Mouse (Mus musculus) myocyte (in vitro differentiated cells): ENCODE measurements at regions not wholly inside any gene's neighbourhood (a gene's known extent, or its start where the extent isn't known, plus 50 kb on each side); places are given as distances from the start of the nearest gene placed in this dataset.

ENCODE experiments used
- H3K27me3 ChIP-seq: one replicate; pipeline ENCODE4 v1.6.1; 2011; ENCODE audit not compliant: control insufficient read depth, insufficient read depth, insufficient read length
- H3K36me3 ChIP-seq: one replicate; pipeline ENCODE4 v1.6.1; 2011; ENCODE audit not compliant: control insufficient read depth, insufficient read depth
- H3K4me2 ChIP-seq: one replicate; pipeline ENCODE4 v1.6.1; 2011; ENCODE audit warnings: low read depth, control low read depth
- H3K4me3 ChIP-seq: one replicate; pipeline ENCODE4 v1.5.1; 2011; ENCODE audit warnings: mild to moderate bottlenecking, control low read depth, moderate library complexity
- H3K79me2 ChIP-seq: one replicate; pipeline ENCODE4 v1.6.1; 2011; ENCODE audit not compliant: control insufficient read depth, insufficient read depth
- H3ac ChIP-seq: one replicate; pipeline ENCODE4 v1.6.1; 2011; ENCODE audit not compliant: control insufficient read depth, insufficient read length
- CEBPB ChIP-seq: IDR thresholded peaks from 2 replicates; pipeline ENCODE4 v1.6.1; 2011; ENCODE audit warnings: mild to moderate bottlenecking, moderate library complexity; ENCODE audit not compliant: poor library complexity, insufficient read depth, severe bottlenecking
- E2F4 ChIP-seq: IDR thresholded peaks from one replicate; pipeline ENCODE4 v1.6.1; 2011; ENCODE audit warnings: mild to moderate bottlenecking, control low read depth, moderate library complexity; ENCODE audit not compliant: insufficient read depth
- MAX ChIP-seq: IDR thresholded peaks from one replicate; pipeline ENCODE4 v1.6.1; 2011; ENCODE audit warnings: low read depth, mild to moderate bottlenecking, control low read depth
- MYOD1 ChIP-seq, 3 experiments: IDR thresholded peaks; one replicate each; pipeline ENCODE4 v1.6.1; 2011; ENCODE audit warnings: control low read depth in 2 of 3, low read depth in 2 of 3, mild to moderate bottlenecking in 2 of 3, moderate library complexity in 1 of 3; ENCODE audit not compliant: insufficient read length in 2 of 3, control insufficient read depth in 1 of 3
- MYOG ChIP-seq, 3 experiments: IDR thresholded peaks; one replicate each; pipeline ENCODE4 v1.6.1; 2011; ENCODE audit warnings: control low read depth in 2 of 3, low read depth in 2 of 3, mild to moderate bottlenecking in 2 of 3; ENCODE audit not compliant: insufficient read length in 2 of 3, control insufficient read depth in 1 of 3, insufficient read depth in 1 of 3
- POLR2A ChIP-seq: IDR thresholded peaks from one replicate; pipeline ENCODE4 v1.6.1; 2011; ENCODE audit warnings: low read depth, mild to moderate bottlenecking, control low read depth, moderate library complexity; ENCODE audit not compliant: insufficient read length
- POLR2AphosphoS2 ChIP-seq: IDR thresholded peaks from one replicate; pipeline ENCODE4 v1.6.1; 2011; ENCODE audit warnings: low read depth, control low read depth; ENCODE audit not compliant: insufficient read length
- REST ChIP-seq: IDR thresholded peaks from one replicate; pipeline ENCODE4 v1.6.1; 2011; ENCODE audit warnings: mild to moderate bottlenecking, control low read depth, moderate library complexity; ENCODE audit not compliant: insufficient read depth, insufficient read length
- SRF ChIP-seq: IDR thresholded peaks from one replicate; pipeline ENCODE4 v1.6.1; 2011; ENCODE audit warnings: low read depth; ENCODE audit not compliant: control insufficient read depth, insufficient read length
- TCF12 ChIP-seq: IDR thresholded peaks from one replicate; pipeline ENCODE4 v1.6.1; 2011; ENCODE audit warnings: mild to moderate bottlenecking, control low read depth; ENCODE audit not compliant: poor library complexity, insufficient read depth, severe bottlenecking
- TCF3 ChIP-seq: IDR thresholded peaks from one replicate; pipeline ENCODE4 v1.6.1; 2011; ENCODE audit warnings: low read depth, control low read depth; ENCODE audit not compliant: insufficient read length
- USF1 ChIP-seq: IDR thresholded peaks from one replicate; pipeline ENCODE4 v1.6.1; 2011; ENCODE audit warnings: low read depth, mild to moderate bottlenecking, control low read depth, moderate library complexity

- no peaks in the 10 kb centered on the region for H3K27me3 ChIP-seq
Measured at GRCm38 (mm10) chr16:77300572-77301213, 287.2 kb downstream of the Usp25 start.

GRCm38 (mm10) chr16:77295574-77296355 is 282.3 kb downstream of the Usp25 start:
- Histone ChIP-seq H3K4me3 (no peak overlapping the region), H3K79me2 (no peaks in the 10 kb centered on the region), H3K27me3 (no peaks in the 10 kb centered on the region), H3ac (no peak overlapping the region), H3K4me2 (no peak overlapping the region), H3K36me3 (no peaks in the 10 kb centered on the region)
- TF ChIP-seq SRF (no peak), MYOG (IDR thresholded peaks at IDR 0.05; ENCODE audit: control insufficient read depth in 1 of 3, insufficient read depth in 1 of 3, insufficient read length in 2 of 3, low read depth in 2 of 3) (no peak), CEBPB (no peak), MAX (no peak), POLR2A (no peak), POLR2AphosphoS2 (no peak), USF1 (no peak), TCF12 (no peak), TCF3 (no peak), MYOD1 (IDR thresholded peaks at IDR 0.05; ENCODE audit: control insufficient read depth in 1 of 3, insufficient read length in 2 of 3, low read depth in 2 of 3) (no peak), E2F4 (no peak), REST (no peak)

More at GRCm38 (mm10) chr16:77300572-77301213, 287.2 kb downstream of the Usp25 start:
- no peak for TF ChIP-seq POLR2A
- TF ChIP-seq E2F4: no peak
- TF ChIP-seq MYOD1 (IDR thresholded peaks at IDR 0.05; ENCODE audit: control insufficient read depth in 1 of 3, insufficient read length in 2 of 3, low read depth in 2 of 3): no peak
- TF ChIP-seq SRF: no peak
- no peak for TF ChIP-seq REST
- TF ChIP-seq TCF12: no peak
- no peak for TF ChIP-seq MAX
- TF ChIP-seq TCF3: no peak
- TF ChIP-seq POLR2AphosphoS2: no peak
- TF ChIP-seq MYOG (IDR thresholded peaks at IDR 0.05; ENCODE audit: control insufficient read depth in 1 of 3, insufficient read depth in 1 of 3, insufficient read length in 2 of 3, low read depth in 2 of 3): no peak
- TF ChIP-seq CEBPB: no peak
- no peak for TF ChIP-seq USF1
- H3K4me2 ChIP-seq: peak overlapping the region; percentile 29
- H3K36me3 ChIP-seq: no peaks in the 10 kb centered on the region
- no peaks in the 10 kb centered on the region for H3K79me2 ChIP-seq
- no peak overlapping the region for H3ac ChIP-seq
- no peak overlapping the region for H3K4me3 ChIP-seq

GRCm38 (mm10) chr16:77292317-77292771 is 278.8 kb downstream of the Usp25 start:
- no peaks in the 10 kb centered on the region for H3K36me3 ChIP-seq
- TF ChIP-seq MYOD1 (IDR thresholded peaks at IDR 0.05; ENCODE audit: control insufficient read depth in 1 of 3, insufficient read length in 2 of 3, low read depth in 2 of 3) (no peak), USF1 (no peak), MAX (no peak), CEBPB (no peak), MYOG (IDR thresholded peaks at IDR 0.05; ENCODE audit: control insufficient read depth in 1 of 3, insufficient read depth in 1 of 3, insufficient read length in 2 of 3, low read depth in 2 of 3) (no peak)
- no peaks in the 10 kb centered on the region for H3K79me2 ChIP-seq
- no peak overlapping the region for H3K4me3 ChIP-seq
- no peak overlapping the region for H3ac ChIP-seq
- no peak overlapping the region for H3K4me2 ChIP-seq
- no peaks in the 10 kb centered on the region for H3K27me3 ChIP-seq

- H3K36me3 ChIP-seq: no peaks in the 10 kb centered on the region
- TF ChIP-seq MYOG (IDR thresholded peaks at IDR 0.05; ENCODE audit: control insufficient read depth in 1 of 3, insufficient read depth in 1 of 3, insufficient read length in 2 of 3, low read depth in 2 of 3): no peak
- no peak for TF ChIP-seq POLR2A
- TF ChIP-seq TCF3: no peak
- no peak for TF ChIP-seq MAX
- no peak for TF ChIP-seq TCF12
- no peak for TF ChIP-seq REST
- TF ChIP-seq E2F4: no peak
Measured at GRCm38 (mm10) chr16:77291723-77292316, 278.3 kb downstream of the Usp25 start.

GRCm38 (mm10) chr16:77284205-77284604 is 270.7 kb downstream of the Usp25 start:
- Histone ChIP-seq H3K27me3 (no peaks in the 10 kb centered on the region), H3K4me2 (no peak overlapping the region), H3ac (no peak overlapping the region), H3K79me2 (no peaks in the 10 kb centered on the region), H3K4me3 (no peak overlapping the region), H3K36me3 (no peaks in the 10 kb centered on the region)
- TF ChIP-seq USF1: no peak
- no peak for TF ChIP-seq MAX
- no peak for TF ChIP-seq POLR2A
- TF ChIP-seq MYOD1 (IDR thresholded peaks at IDR 0.05; ENCODE audit: control insufficient read depth in 1 of 3, insufficient read length in 2 of 3, low read depth in 2 of 3): no peak
- TF ChIP-seq POLR2AphosphoS2: no peak
- no peak for TF ChIP-seq REST
- no peak for TF ChIP-seq MYOG (IDR thresholded peaks at IDR 0.05; ENCODE audit: control insufficient read depth in 1 of 3, insufficient read depth in 1 of 3, insufficient read length in 2 of 3, low read depth in 2 of 3)
- no peak for TF ChIP-seq TCF3
- no peak for TF ChIP-seq E2F4
- no peak for TF ChIP-seq TCF12
- TF ChIP-seq CEBPB: no peak
- no peak for TF ChIP-seq SRF

More at GRCm38 (mm10) chr16:77291723-77292316, 278.3 kb downstream of the Usp25 start:
- no peaks in the 10 kb centered on the region for H3K79me2 ChIP-seq
- no peak overlapping the region for H3K4me2 ChIP-seq
- H3ac ChIP-seq: no peak overlapping the region
- H3K4me3 ChIP-seq: no peak overlapping the region
- no peaks in the 10 kb centered on the region for H3K27me3 ChIP-seq
